Mouse (Mus musculus): Measurements from ENCODE around the gene Six1. TPM values are rescaled to one million over a fixed set of nuclear protein-coding genes. Genes with fewer than 3 reads are reported as not detected.

Six1 gene
- polyA plus RNA-seq, 1 experiment from 2014 or later, result 0.41 TPM

DNA sequence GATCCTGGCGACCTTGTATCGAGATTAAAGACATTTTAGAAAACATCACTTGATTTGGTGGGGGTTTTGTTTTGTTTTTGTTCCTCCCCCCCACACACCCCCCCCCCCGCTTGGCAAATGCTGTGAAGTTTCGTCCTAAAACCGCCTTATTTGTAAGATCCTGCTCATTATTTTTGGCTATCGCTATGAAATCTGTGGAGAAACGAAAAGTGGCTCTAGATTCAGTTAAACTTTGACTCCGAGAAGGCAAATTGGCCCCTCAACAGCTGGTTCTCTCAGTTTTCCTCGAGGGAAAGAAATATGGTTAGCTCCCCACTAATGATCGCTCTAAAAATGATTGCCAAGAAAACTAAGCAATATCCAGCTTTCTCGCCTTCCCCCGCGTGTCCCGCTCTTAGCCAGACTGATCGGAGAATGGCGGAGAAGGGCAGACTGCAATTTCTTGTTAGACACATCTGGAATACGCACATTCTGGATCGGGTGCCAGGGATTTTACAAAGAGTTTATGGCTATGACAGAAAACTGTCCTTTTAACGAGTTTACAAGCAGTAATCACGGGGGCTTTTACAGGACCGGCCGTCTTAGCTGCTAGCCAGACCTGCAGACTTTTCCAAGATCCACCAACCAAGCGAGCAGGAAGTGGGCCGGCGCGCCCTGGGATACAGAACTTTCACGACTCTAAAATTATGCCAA is 13.0 kb downstream of the Six1 start:
- Histone ChIP-seq H3K4me3 (replicated peaks; ENCODE audit: low read depth, low read length) (no peak overlapping the region), H3K36me3 (ENCODE audit: control insufficient read depth, insufficient read depth, low read length) (no peaks in the 10 kb centered on the region), H3K27me3 (ENCODE audit: control insufficient read depth, insufficient read depth, low read length) (peaks cover 89% of the 10 kb centered on the region), H3K4me2 (ENCODE audit: low read length) (no peak overlapping the region), H3K27ac (replicated peaks; ENCODE audit: low read depth, low read length) (no peak overlapping the region), H3K9me3 (ENCODE audit: control insufficient read depth, low read length) (no peaks in the 10 kb centered on the region), H3K4me1 (ENCODE audit: control insufficient read depth, insufficient read depth, low read length) (no peaks in the 10 kb centered on the region), H3K9ac (replicated peaks; ENCODE audit: low read length) (no peak overlapping the region)
- whole genome bisulfite sequencing, result 1% methylated on average over 27 of the region's 27 CpGs
- DNase-seq, result peak; percentile 53
- ATAC-seq (ENCODE audit: low FRiP score, low TSS enrichment), result no peak

DNA sequence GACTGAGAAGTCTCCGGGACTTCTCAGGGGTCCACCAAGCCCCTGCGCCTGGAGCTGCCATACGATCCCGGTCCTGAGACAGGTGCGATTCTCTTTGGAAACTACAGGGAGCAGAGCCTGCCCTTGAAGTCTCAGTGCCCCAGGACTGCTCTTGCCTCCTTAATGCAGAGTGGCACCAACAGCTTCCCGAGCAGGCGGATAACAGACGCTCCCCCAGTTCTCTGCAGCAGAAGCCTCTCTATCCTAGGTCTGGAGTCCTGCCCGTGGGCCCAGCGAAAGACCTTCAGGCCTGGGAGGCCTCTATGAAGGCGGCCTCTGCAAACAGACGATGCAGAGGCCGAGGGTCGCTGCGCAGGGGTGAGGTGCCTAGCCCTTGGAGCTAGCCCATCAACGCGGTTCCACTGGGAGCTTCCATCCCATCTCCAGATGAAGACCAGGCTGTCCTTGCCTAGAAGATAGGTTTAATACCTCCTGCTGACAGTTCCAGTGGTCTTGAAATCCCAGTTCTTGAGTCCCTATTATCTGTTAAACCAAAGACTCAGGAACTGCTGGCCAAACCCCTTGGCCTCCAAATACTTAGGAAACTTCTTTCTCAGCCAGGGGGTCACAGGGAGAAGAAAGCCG is 13.6 kb downstream of the Six1 start:
- Histone ChIP-seq H3K27ac (replicated peaks; ENCODE audit: low read depth, low read length) (no peak overlapping the region), H3K9me3 (ENCODE audit: control insufficient read depth, low read length) (no peaks in the 10 kb centered on the region), H3K4me2 (ENCODE audit: low read length) (no peak overlapping the region), H3K36me3 (ENCODE audit: control insufficient read depth, insufficient read depth, low read length) (no peaks in the 10 kb centered on the region), H3K9ac (replicated peaks; ENCODE audit: low read length) (no peak overlapping the region), H3K27me3 (ENCODE audit: control insufficient read depth, insufficient read depth, low read length) (peaks cover 89% of the 10 kb centered on the region), H3K4me3 (replicated peaks; ENCODE audit: low read depth, low read length) (no peak overlapping the region), H3K4me1 (ENCODE audit: control insufficient read depth, insufficient read depth, low read length) (no peaks in the 10 kb centered on the region)
- WGBS, result 1% methylated on average over 18 of the region's 18 CpGs
- ATAC-seq (ENCODE audit: low FRiP score, low TSS enrichment) (no peak), DNase-seq (peak; percentile 41)

DNA sequence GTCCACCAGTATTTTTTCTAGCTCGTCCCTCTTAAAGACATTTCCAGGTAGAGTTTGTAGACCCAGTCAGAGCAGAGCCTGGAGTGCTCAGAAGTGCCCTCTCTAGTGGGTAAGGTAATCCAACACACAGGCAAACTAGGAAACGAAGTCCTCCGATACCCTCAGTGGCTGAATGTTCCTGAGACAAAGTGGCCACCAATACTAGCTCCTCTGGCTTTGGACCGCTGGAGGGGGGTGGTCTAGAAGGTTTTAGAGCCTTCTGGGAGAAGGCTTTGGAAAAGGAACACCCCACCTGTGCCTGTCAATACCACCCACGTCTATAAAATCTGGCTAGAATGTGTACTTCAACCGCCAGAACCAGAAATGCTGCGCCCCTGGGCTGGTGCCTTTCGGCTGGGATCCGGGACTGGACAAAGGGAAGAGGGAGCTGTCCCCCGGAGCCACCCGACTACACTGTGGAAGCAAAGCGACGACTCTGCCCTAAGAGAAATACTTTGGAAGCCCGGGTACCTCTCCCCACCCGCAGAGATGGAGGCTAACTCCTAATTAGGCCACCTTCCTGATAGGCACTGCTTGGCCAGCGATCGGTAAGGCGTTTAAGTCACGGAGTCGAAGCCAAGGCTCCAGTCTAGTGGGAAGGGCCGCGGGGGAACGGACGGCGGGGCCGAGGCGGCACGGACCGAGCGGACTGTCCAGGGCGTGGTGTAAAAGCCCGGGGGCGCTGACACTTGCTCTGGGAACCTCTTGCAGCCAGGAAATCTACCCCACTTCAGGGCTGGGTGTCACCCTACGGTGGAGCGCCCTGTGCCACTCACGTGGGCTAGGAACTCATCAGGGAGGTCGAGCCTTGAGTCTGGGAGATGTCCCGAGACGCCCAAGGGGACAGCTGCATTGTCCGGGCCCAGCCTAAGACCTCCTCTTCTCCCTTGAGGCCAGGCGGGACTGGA is 14.4 kb downstream of the Six1 start:
- Histone ChIP-seq H3K4me1 (ENCODE audit: control insufficient read depth, insufficient read depth, low read length) (no peaks in the 10 kb centered on the region), H3K36me3 (ENCODE audit: control insufficient read depth, insufficient read depth, low read length) (no peaks in the 10 kb centered on the region), H3K27me3 (ENCODE audit: control insufficient read depth, insufficient read depth, low read length) (peaks cover 88% of the 10 kb centered on the region), H3K9me3 (ENCODE audit: control insufficient read depth, low read length) (no peaks in the 10 kb centered on the region), H3K4me2 (ENCODE audit: low read length) (no peak overlapping the region), H3K4me3 (replicated peaks; ENCODE audit: low read depth, low read length) (no peak overlapping the region), H3K9ac (replicated peaks; ENCODE audit: low read length) (no peak overlapping the region), H3K27ac (replicated peaks; ENCODE audit: low read depth, low read length) (no peak overlapping the region)
- ATAC-seq (ENCODE audit: low FRiP score, low TSS enrichment), result no peak
- peak; percentile 29 for DNase-seq
- WGBS, result 1% methylated on average over 41 of the region's 41 CpGs

DNA sequence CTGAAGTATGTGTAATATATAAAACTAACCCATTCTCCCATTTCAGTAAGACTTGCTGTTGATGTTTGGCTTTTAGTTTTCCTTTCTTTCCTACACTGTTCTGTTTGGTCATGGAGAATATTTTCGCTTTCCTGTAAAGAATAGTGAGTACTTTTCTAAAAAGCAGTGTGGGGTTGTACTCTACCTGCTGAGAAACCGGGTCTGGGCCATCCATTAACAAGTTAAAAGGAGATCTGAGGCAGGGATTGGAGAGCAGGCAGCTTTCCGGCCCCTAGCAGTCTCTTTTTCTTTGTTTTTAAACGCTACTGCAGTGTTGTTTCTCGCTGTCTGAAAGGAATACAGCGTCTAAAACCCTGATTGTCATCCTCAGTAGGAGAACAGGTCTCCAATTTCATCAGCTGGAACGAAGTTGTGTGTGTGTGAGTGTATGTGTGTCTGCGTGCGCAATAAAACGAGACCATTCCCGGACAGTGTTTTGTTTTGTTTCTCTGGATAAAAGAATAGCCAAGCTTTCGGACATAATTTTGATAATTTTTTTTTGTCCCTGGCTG is 15.2 kb downstream of the Six1 start:
- no peak overlapping the region for H3K4me3 ChIP-seq (replicated peaks; ENCODE audit: low read depth, low read length)
- DNase-seq, result peak; percentile 30
- H3K9me3 ChIP-seq (ENCODE audit: control insufficient read depth, low read length), result no peaks in the 10 kb centered on the region
- H3K4me2 ChIP-seq (ENCODE audit: low read length), result no peak overlapping the region
- no peak for ATAC-seq (ENCODE audit: low FRiP score, low TSS enrichment)
- 1% methylated on average over 12 of the region's 12 CpGs for WGBS
- H3K27me3 ChIP-seq (ENCODE audit: control insufficient read depth, insufficient read depth, low read length), result peaks cover 87% of the 10 kb centered on the region
- no peaks in the 10 kb centered on the region for H3K4me1 ChIP-seq (ENCODE audit: control insufficient read depth, insufficient read depth, low read length)
- H3K36me3 ChIP-seq (ENCODE audit: control insufficient read depth, insufficient read depth, low read length), result no peaks in the 10 kb centered on the region
- H3K27ac ChIP-seq (replicated peaks; ENCODE audit: low read depth, low read length), result no peak overlapping the region
- H3K9ac ChIP-seq (replicated peaks; ENCODE audit: low read length), result no peak overlapping the region

DNA sequence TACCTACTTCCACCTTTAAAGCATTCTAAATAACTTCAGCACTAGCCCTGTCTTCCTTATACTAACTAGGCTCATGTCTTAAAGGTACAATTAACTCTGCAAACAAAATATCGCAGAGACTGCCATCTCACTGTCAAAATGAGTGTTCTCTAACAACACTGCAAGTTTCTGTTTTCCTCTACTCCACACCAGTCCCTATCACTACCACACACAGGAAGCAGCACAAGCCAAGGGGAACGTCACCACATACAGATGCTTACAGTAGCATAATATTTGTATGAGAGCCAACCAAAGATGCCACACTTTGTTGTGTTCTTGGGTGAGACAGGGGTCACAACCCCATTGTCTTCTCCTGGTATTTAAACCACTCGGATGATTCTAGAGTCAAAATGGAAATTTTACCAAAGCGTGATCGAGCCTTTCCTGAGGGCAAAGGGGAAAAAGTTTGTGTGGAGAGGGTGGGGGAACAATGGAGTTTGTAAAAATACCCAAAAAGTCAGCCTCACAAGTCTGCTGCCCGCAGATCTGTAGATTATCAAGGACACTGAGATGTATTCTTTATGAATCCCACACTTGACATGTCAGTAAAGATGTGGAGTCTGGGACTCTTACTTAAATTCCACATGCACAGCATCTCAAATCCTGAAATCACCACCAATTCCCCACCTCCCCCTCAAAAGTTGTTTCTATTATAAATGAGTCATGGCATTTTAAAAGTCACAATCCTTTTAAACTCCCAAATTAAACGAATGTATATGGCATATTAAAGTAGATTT is 16.1 kb downstream of the Six1 start:
- H3K27ac ChIP-seq (replicated peaks; ENCODE audit: low read depth, low read length), result no peak overlapping the region
- DNase-seq (peak; percentile 24), ATAC-seq (ENCODE audit: low FRiP score, low TSS enrichment) (no peak)
- no peaks in the 10 kb centered on the region for H3K9me3 ChIP-seq (ENCODE audit: control insufficient read depth, low read length)
- H3K4me3 ChIP-seq (replicated peaks; ENCODE audit: low read depth, low read length), result no peak overlapping the region
- H3K4me1 ChIP-seq (ENCODE audit: control insufficient read depth, insufficient read depth, low read length), result no peaks in the 10 kb centered on the region
- peaks cover 89% of the 10 kb centered on the region for H3K27me3 ChIP-seq (ENCODE audit: control insufficient read depth, insufficient read depth, low read length)
- H3K4me2 ChIP-seq (ENCODE audit: low read length), result no peak overlapping the region
- H3K36me3 ChIP-seq (ENCODE audit: control insufficient read depth, insufficient read depth, low read length), result no peaks in the 10 kb centered on the region
- no peak overlapping the region for H3K9ac ChIP-seq (replicated peaks; ENCODE audit: low read length)
- WGBS, result 5% methylated on average over 7 of the region's 7 CpGs

DNA sequence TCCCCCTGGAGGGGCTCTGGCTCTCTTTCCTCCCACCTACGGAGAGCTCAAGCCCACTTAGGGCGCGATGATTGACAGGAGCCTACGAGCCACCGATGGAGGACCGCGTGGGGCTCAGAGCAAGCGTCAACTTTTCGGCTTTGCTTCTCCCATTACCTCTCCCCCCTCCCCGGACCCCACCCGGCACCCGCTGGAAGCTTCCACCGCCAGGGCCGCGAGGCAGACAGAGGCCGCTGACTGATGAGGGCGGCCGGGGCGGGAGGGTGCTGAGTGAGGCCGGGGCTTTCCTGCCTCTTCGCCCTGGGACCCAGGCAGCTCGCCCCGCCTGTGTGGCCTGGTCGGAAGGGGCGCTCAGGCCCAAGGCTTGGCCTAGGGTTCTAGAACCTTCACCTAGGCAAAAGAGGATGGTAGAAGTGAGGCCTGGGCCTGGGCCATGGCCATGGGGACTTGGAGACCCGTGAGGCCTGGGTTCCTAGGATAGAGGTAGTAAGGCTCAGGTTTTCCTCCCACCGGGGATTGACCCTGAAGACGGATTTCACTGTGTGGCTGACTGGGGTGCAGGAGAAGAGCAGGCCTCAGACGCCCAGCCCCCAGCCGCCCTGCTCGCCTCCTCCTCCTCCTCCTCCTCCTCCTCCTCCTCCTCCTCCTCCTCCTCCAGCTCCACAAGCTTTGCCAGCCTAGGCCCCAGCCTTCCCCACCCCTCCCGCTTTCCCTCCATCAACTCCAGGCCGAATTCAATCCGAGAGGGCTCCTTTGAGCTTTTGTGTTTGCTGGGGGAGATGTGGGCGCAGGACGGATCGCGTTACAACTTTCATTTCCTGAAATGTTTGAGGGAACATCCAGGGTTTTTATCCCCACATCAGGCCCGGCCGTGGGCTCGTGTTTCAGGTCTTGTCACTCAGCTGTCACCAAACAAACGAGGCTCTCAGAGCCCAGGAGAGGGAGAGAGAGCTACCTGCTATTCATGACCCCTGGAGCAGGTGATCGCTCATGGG is 18.5 kb downstream of the Six1 start:
- Histone ChIP-seq H3K9me3 (ENCODE audit: control insufficient read depth, low read length) (no peaks in the 10 kb centered on the region), H3K4me1 (ENCODE audit: control insufficient read depth, insufficient read depth, low read length) (no peaks in the 10 kb centered on the region), H3K36me3 (ENCODE audit: control insufficient read depth, insufficient read depth, low read length) (no peaks in the 10 kb centered on the region), H3K27ac (replicated peaks; ENCODE audit: low read depth, low read length) (no peak overlapping the region), H3K4me2 (ENCODE audit: low read length) (no peak overlapping the region), H3K27me3 (ENCODE audit: control insufficient read depth, insufficient read depth, low read length) (peaks cover 77% of the 10 kb centered on the region), H3K9ac (replicated peaks; ENCODE audit: low read length) (no peak overlapping the region), H3K4me3 (replicated peaks; ENCODE audit: low read depth, low read length) (no peak overlapping the region)
- DNase-seq (no peak), ATAC-seq (ENCODE audit: low FRiP score, low TSS enrichment) (no peak; the same call in 1 of the 2 replicates)
- WGBS, result under 1% methylated on average over 43 of the region's 43 CpGs

DNA sequence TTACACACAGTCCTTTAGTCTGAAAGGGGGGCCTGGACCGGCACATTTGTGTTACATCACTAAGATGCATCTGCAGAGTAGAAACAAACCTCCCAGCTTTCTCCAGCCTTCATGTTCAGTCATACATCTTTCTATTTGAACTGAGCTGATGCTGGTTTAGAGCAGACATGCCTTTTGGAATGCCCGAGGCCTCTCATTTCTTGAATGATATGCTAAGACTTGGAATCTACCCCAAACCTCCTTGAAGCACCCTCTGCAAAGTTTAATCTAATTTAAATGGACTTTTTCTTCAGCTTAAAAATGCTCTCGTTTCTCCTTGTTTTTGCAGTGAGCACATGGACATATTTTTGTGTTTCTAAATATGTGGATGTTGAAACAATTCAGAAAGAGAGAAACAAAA is 21.0 kb downstream of the Six1 start:
- no peak for DNase-seq
- Histone ChIP-seq H3K27me3 (ENCODE audit: control insufficient read depth, insufficient read depth, low read length) (peaks cover 53% of the 10 kb centered on the region), H3K4me2 (ENCODE audit: low read length) (no peak overlapping the region), H3K4me3 (replicated peaks; ENCODE audit: low read depth, low read length) (no peak overlapping the region), H3K9ac (replicated peaks; ENCODE audit: low read length) (no peak overlapping the region), H3K27ac (replicated peaks; ENCODE audit: low read depth, low read length) (no peak overlapping the region), H3K9me3 (ENCODE audit: control insufficient read depth, low read length) (no peaks in the 10 kb centered on the region), H3K36me3 (ENCODE audit: control insufficient read depth, insufficient read depth, low read length) (no peaks in the 10 kb centered on the region), H3K4me1 (ENCODE audit: control insufficient read depth, insufficient read depth, low read length) (no peaks in the 10 kb centered on the region)
- ATAC-seq (ENCODE audit: low FRiP score, low TSS enrichment), result no peak
- WGBS, result 75% methylated on average over 3 of the region's 3 CpGs
